Mouse (Mus musculus) layer of hippocampus, adult 18-20 months (tissue): ENCODE measurements at regions not wholly inside any gene's neighbourhood (a gene's known extent, or its start where the extent isn't known, plus 50 kb on each side); places are given as distances from the start of the nearest gene placed in this dataset.

ENCODE experiments used
- DNase-seq, 2 experiments: peaks; one replicate each; pipeline ENCODE4 v3.0.0; 2022; ENCODE audit warnings: low spot score in 2 of 2

DNA sequence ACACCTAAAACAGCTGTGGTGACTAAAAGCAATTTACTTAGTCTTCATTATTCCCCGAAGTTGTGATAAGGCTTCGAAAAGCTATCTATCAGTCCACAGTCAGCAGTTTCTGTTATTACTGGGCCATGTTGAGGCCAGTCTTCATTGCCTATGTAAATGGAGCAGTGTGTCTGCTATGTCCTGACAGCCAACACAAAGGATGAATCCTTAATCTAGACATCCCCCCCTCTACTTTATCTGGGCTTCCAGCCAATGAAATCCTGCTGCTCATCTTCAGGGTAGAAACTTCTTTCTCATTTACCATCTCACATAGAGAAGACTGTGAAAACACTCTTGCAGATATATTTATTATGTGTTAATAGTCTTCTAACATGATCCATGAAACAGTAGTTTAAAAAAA, 1817.9 kb upstream of the Tmeff2 start:
- DNase-seq, result no peak

- peak in 1 of 2 experiments; percentile 11 for DNase-seq
These were observed 1800.9 kb upstream of the Tmeff2 start for GRCm38 (mm10) chr1:49099573-49099972.

GRCm38 (mm10) chr1:49109090-49109489, 1791.4 kb upstream of the Tmeff2 start:
- DNase-seq, result no peak

GRCm38 (mm10) chr1:49109511-49109910, 1790.9 kb upstream of the Tmeff2 start:
- DNase-seq, result no peak
